Mouse (Mus musculus) cerebellum, adult 2 months (tissue): ENCODE measurements around the gene Hoxc10.

Experiments
- CTCF ChIP-seq: fragments of 200-500 bp; IDR thresholded peaks from 2 replicates; pipeline ENCODE4 v1.5.1; 2011; ENCODE audit warnings: low read depth, mild to moderate bottlenecking, control low read depth, low read length, moderate library complexity, borderline replicate concordance; ENCODE audit not compliant: insufficient read depth
- POLR2A ChIP-seq: fragments of 200-500 bp; IDR thresholded peaks from 2 replicates; pipeline ENCODE4 v1.6.1; 2011; ENCODE audit warnings: low read length, control low read depth, borderline replicate concordance; ENCODE audit not compliant: insufficient read depth

- no peak for TF ChIP-seq CTCF
- TF ChIP-seq POLR2A = no peak
Measured at GRCm38 (mm10) chr15:102948842-102949241, 17.8 kb upstream of the Hoxc10 start.
